Mouse (Mus musculus) embryonic facial prominence, embryonic 12.5 days (tissue): ENCODE measurements around the gene Srsf7. TPM values are rescaled to one million over a fixed set of nuclear protein-coding genes. Genes with fewer than 3 reads are reported as not detected.

Experiments used
- ATAC-seq: fragments of 200-750 bp; cut with Nextera tagmentation; 2 replicates; pipeline ENCODE4 v1.8.0; 2017; ENCODE audit not compliant: insufficient number of reproducible peaks, insufficient read depth, low FRiP score, low TSS enrichment
- H3K27ac ChIP-seq: fragments of 300-500 bp; sonication (generic); 2 replicates; pipeline ENCODE4 v1.5.1; 2016; ENCODE audit warnings: mild to moderate bottlenecking
- H3K27me3 ChIP-seq: fragments of 300-500 bp; sonication (generic); 2 replicates; pipeline ENCODE4 v1.6.1; 2016; ENCODE audit warnings: mild to moderate bottlenecking, moderate library complexity
- H3K36me3 ChIP-seq: fragments of 300-500 bp; sonication (generic); 2 replicates; pipeline ENCODE4 v1.6.1; 2016; ENCODE audit warnings: mild to moderate bottlenecking
- H3K4me1 ChIP-seq: fragments of 300-500 bp; sonication (generic); 2 replicates; pipeline ENCODE4 v1.6.1; 2016
- H3K4me2 ChIP-seq: fragments of 300-500 bp; sonication (generic); replicated peaks from 2 replicates; pipeline ENCODE4 v1.6.1; 2016; ENCODE audit warnings: mild to moderate bottlenecking, moderate library complexity
- H3K4me3 ChIP-seq: fragments of 300-500 bp; sonication (generic); 2 replicates; pipeline ENCODE4 v1.5.1; 2016; ENCODE audit warnings: mild to moderate bottlenecking
- H3K9ac ChIP-seq: fragments of 300-500 bp; sonication (generic); 2 replicates; pipeline ENCODE4 v1.6.1; 2016; ENCODE audit warnings: mild to moderate bottlenecking, moderate library complexity
- H3K9me3 ChIP-seq: fragments of 300-500 bp; sonication (generic); 2 replicates; pipeline ENCODE4 v1.6.1; 2016; ENCODE audit warnings: mild to moderate bottlenecking, moderate library complexity
- WGBS: fragments of 180-500 bp; shearing (Covaris S2); methylation state at CpG from one replicate; pipeline ENCODE4 v1.1.7; 2016; 5-methylcytosine and 5-hydroxymethylcytosine counted together
- polyA plus RNA-seq: library from polyadenylated mRNA; unstranded; fragments of >200 nt; fragmentation: Nextera tagmentation; extraction: Ambion mirVana; gene quantifications from 2 replicates; pipeline ENCODE4 v1.2.1, GENCODE M21; 2016

Srsf7 gene
- polyA plus RNA-seq, 1 experiment from 2014 or later, result 760 TPM

DNA sequence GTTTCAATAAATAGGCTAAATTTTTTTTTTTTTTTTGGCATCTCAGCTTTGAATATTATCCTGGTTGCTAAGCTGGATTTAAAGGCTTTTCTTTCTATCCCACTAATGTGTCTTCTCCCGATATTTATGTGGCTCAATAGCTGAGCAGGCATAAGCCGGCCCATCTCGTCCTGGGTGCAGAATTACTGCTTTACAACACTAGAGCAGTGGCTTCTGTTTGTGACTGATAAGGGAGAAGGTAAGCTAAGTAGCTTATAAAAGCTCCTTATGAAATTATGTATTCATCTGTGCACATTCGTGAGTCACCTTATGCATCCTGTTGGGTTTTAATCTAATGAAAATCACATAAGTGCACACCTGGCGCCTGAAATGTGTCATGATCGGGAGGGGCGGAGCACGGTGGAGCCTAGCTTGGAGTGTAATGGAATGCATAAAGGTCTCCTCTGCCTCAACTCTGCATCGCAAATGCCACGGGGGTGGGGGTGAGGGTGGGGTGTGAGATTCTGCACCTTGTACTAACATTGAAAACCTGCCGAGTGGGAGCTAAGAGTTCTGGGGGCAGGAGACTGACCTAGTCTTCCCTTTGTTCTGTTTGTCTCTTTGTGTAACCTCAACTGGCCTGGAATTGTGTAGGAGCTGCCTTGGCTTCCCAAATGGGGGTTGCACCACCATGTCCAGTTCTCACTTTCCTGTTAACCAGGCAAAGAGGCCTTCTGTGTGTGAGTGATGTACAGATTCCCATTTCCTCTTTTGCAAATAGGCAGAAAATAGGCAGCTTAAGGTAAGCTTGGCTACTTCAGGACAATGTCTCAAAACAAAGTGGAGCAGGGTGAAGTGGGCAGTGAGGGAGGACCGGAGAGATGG is 54.1 kb downstream of the Srsf7 start:
- no peaks in the 10 kb centered on the region for H3K36me3 ChIP-seq
- H3K4me1 ChIP-seq, result no peaks in the 10 kb centered on the region
- H3K4me2 ChIP-seq, result no peak overlapping the region
- no peaks in the 10 kb centered on the region for H3K27me3 ChIP-seq
- no peak overlapping the region for H3K9ac ChIP-seq
- H3K9me3 ChIP-seq, result no peaks in the 10 kb centered on the region
- no peak overlapping the region for H3K4me3 ChIP-seq
- no peak for ATAC-seq
- 74% methylated on average over 12 of the region's 12 CpGs for WGBS
- H3K27ac ChIP-seq, result no peak overlapping the region

DNA sequence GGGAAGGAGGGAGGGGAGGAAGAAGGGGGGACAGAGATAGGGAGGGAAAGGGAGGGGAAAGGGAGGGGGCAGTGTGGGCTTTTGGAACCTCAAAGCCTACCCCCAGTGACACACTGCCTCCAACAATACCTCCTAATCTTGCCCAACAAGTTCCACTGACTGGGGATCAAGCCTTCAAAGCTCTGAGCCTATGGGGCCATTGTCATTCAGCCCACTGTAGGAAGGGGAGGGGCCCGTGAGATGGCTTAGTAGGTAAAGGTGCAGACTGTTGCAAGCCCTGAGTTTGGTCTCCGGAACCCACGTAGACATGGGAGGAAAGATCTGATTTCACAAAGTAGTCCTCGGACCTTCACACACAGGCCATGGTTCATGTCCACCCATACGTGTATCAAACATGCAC is 55.8 kb downstream of the Srsf7 start:
- no peaks in the 10 kb centered on the region for H3K9me3 ChIP-seq
- H3K4me1 ChIP-seq, result no peaks in the 10 kb centered on the region
- ATAC-seq, result peak; percentile 79; the same call in 1 of the 2 replicates
- H3K9ac ChIP-seq, result no peak overlapping the region
- no peak overlapping the region for H3K27ac ChIP-seq
- no peak overlapping the region for H3K4me2 ChIP-seq
- 20% methylated on average over 5 of the region's 5 CpGs for WGBS
- no peaks in the 10 kb centered on the region for H3K27me3 ChIP-seq
- no peaks in the 10 kb centered on the region for H3K36me3 ChIP-seq
- H3K4me3 ChIP-seq, result no peak overlapping the region

Other genes starting within 250 kb of the Srsf7 start
- gene Hnrnpll, start 145.0 kb downstream of the Srsf7 start, polyA plus RNA-seq, result 107 and 109 TPM in 2 replicates
- 19.0 and 23.3 TPM in 2 replicates for gene Galm, start 79.8 kb downstream of the Srsf7 start, polyA plus RNA-seq
- gene Ttc39d, start 153 bp upstream of the Srsf7 start, polyA plus RNA-seq, result 0.10 TPM in 2 replicates
- gene Gemin6, start 17.1 kb upstream of the Srsf7 start, polyA plus RNA-seq, result 33.7 and 34.7 TPM in 2 replicates
- 21.2 and 24.1 TPM in 2 replicates for gene Morn2, start 82.9 kb upstream of the Srsf7 start, polyA plus RNA-seq
- gene Dhx57, start 83.2 kb upstream of the Srsf7 start, polyA plus RNA-seq, result 29.5 and 30.7 TPM in 2 replicates
- gene Arhgef33, start 100.1 kb upstream of the Srsf7 start, polyA plus RNA-seq, result 1.2 and 1.7 TPM in 2 replicates
- 1.6 and 4.7 TPM in 2 replicates for gene Gm10190, start 166.2 kb upstream of the Srsf7 start, polyA plus RNA-seq